Mouse (Mus musculus): Measurements from ENCODE around the gene Gm3739.
"Not testable (repeated sequence)": the region's sequence is repeated elsewhere in the genome, so short reads cannot be mapped to it uniquely, and the experiment has no call there.

Gene Gm3739

GRCm38 (mm10) chr14:7314661-7315060 is at the start of gene Gm3739:
TSS of gene Gm3739 (minus strand) at chr14:7315049.
- not testable (repeated sequence) for DNase-seq (ENCODE audit: low spot score)

- not testable (repeated sequence) for DNase-seq (ENCODE audit: low spot score)
These were observed 17.4 kb upstream of the Gm3739 start, which contains the start of gene Gm5797 for GRCm38 (mm10) chr14:7332295-7332694. TSS of gene Gm5797 (minus strand) at chr14:7332395.

- DNase-seq (ENCODE audit: low spot score) = peak; percentile 8
These were observed 244 bp upstream of the Gm3739 start for GRCm38 (mm10) chr14:7315093-7315492.

DNA sequence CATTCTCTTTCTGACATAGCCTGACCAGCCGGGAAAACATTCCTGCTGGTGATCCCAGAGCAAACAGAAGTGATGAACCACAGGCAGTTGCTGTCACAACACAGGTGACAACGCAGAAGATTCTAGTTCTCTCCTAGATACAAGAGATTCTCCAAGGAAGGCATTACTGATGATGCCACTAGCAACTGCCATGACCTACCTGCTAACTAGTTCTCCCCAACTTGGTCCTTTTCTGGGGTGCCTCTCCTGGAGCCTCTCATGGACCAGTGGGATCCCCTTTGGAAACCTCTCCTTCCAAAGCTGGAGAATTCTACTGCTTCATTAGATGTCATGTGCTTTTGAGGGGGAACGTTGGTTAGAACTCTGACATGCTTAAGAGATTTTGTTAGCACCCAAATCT is 50.2 kb downstream of the Gm3739 start, which contains the start of gene Gm3727:
Gene Gm3727 (minus strand): TSS at position 101 of the 400 bp plus-strand sequence.
- not testable (repeated sequence) for DNase-seq (ENCODE audit: low spot score)

All from urinary bladder, postnatal 10 days (tissue).